Mouse (Mus musculus) kidney, postnatal 14 days (tissue): ENCODE results near the gene Lenep.

ENCODE experiments used
- DNase-seq: peaks from one replicate; pipeline ENCODE4 v3.0.0; 2022; ENCODE audit warnings: mixed read lengths

Gene Lenep

GRCm38 (mm10) chr3:89419571-89419970 lies 17.0 kb upstream of the Lenep start:
- DNase-seq, result peak; percentile 83

- peak; percentile 92 for DNase-seq
Measured at GRCm38 (mm10) chr3:89418861-89419250, 16.3 kb upstream of the Lenep start.

- peak; percentile 98 for DNase-seq
Measured at GRCm38 (mm10) chr3:89418170-89418860, 15.7 kb upstream of the Lenep start, which contains the start of the genes Cks1b and Shc1. Cks1b (minus strand) TSS chr3:89418383. Shc1 (plus strand) TSS chr3:89418443.

GRCm38 (mm10) chr3:89417840-89418169 lies 15.2 kb upstream of the Lenep start:
- no peak for DNase-seq

GRCm38 (mm10) chr3:89417131-89417530 lies 14.5 kb upstream of the Lenep start:
- no peak for DNase-seq

DNA sequence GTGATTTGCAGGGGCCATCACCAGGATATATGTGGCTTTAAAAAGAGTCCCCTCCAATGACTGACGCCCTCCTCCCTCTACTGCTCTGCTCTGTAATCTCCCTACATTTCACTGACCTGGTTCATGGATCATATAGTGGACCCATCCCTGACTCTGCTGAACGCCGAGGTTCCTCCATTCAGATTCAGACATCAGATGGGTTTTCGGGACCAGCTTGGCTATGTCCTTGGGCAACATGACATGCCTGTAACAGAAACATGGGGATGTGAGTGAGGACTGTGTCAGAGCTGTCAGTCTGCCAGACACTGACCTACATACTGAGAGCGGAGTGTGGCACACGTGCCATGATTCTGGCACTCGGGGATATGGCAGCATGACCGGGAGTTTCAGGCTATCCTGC lies 13.6 kb upstream of the Lenep start:
- DNase-seq, result no peak

DNA sequence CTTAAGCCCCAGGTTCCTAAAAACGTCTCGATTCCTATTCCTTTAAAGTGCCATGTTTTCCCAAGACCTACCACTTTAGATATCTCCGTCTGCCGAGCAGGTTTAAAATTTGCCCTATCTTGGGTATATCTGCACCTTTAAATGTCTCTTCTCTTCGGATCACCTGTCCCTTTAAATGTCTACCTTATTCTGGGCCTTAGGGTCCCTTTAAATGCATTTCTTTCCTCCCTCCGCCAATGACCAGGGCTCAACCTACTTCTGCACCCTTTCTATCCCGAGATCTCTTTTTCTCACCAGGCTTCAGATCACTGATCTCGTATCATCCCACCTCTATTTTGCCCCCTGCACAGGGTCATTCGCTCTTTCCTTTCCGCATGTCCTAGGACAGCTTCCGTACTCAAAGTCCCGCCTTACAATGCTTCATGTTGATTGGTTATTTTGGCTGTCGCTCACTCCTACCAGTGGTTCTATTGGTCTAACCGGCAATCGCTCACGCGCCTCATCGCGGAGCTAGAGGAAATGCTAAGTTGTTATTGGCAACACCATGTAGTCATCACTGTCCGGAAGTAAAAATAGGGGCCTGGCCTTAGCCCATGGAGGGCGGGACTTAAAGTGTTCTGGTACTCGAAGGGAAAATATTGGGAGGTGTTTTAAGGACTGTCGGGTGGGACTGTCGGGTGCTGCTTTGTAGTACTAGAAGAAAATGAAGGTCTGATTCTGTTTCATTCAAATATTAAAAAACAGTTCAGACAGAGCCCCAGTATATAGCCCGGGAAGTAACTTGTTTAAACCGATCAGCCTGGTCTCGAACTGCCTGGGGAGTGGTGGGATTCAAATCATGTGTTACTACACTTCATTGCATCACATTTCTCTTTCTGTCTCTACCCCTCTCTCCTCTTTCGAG lies 9.1 kb upstream of the Lenep start, which contains the start of gene Flad1:
Gene Flad1 (minus strand): TSS at position 381 of the 904 bp plus-strand sequence.
- DNase-seq, result peak; percentile 100

GRCm38 (mm10) chr3:89410864-89411263 lies 8.3 kb upstream of the Lenep start:
- no peak for DNase-seq

DNA sequence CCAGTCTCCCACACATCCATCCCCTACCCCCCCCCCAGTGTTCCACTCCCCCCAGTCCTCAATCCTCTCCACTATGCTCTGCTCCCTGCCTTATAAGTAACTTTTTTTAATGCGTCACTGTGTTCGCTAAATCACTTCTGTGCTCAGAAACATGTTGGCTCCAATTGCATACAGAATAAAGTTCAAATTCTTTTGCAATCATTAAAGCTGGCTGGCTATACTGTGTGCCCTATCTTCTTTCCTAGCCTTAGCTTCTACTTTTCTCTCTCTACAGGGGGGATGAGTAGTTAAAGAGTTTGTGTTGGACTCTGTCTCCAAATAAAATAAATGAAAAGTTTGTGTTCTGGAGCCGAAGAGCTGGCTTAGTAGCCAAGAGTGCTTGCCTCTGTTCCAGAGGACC lies 7.1 kb upstream of the Lenep start:
- DNase-seq, result no peak

DNA sequence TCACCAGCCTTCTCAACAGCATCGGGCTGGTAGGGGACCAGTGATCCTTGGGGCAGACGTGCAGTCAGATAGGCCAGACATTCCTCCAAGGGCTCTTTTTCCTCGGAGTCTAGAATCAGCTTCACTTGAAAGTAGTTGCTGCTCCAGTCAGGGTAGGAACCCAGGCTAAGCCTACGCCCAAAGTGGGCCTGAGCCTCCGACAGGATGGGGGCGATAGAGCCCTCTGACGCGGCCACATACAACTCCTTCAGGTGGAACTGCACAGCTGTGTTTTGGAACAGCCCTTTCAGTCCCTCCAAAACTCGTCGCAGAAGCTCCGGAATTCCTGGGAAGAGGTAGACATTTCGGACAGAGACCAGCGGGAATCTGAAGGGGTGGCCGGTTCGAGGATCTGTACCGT lies 5.9 kb upstream of the Lenep start:
- no peak for DNase-seq

- no peak for DNase-seq
Measured at GRCm38 (mm10) chr3:89406887-89407286, 4.3 kb upstream of the Lenep start.

GRCm38 (mm10) chr3:89401329-89401728 lies 1.3 kb downstream of the Lenep start:
- DNase-seq, result no peak

GRCm38 (mm10) chr3:89396654-89397005 lies 6.0 kb downstream of the Lenep start:
- no peak for DNase-seq

DNA sequence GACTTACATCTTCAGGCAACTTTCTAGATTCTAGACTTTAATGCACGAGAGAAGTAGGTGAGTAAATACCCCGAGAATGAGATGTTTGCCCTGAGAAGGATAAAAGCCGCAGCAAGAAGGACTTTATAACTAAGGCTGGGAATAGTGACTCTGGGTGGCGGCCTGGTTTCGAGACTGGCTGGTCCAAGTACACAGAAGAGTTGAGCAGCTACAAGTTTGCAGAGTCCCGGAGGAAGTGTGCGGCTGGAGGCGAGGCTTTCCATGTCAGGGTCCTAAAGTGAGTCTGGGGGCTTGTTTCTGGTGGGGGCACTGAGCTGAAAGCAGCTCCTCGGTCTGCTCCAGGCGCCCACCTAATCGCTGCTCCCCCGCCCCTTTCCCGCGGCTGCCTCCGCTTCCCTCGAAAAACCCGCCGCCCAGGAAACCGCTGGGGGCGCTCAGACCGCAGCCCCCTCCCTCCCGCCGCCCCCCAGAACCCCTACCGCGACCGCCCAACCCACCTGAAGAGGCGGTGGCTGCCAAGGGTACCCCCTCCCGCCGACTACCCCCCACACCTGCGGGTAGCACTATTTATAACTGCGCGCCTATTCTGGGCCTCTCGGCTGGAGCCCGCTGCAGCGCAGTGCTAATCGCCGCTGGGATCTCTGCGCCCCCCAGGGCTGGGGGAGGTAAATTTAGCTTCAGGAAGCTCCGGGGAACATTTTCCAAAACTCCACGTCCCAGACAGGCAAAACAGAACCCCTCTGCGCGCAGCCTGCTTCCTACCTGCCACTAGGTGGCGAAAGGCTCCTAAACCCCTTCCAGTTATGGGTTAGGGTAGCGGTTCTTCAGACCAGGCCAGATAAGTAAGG lies 6.6 kb downstream of the Lenep start:
- peak; percentile 80 for DNase-seq

DNA sequence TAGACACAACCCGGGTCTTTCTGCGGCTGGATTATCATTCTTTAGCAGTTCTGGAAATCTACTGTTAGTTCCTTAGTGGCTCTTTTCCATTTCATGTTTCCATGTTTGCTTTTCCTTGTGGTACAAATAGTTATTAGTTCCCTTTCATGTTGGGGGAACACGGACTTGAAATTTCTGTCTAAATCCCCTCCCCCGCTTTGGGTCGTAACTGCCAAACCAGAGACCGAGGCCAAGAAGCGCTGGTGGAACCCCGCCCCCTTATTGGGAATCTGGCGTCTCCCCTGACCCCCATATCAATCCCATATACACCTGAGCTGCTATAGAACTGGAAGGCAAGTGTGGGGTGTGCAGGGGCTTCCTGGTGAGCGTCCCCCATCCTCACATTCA lies 7.2 kb downstream of the Lenep start:
- DNase-seq, result no peak

DNA sequence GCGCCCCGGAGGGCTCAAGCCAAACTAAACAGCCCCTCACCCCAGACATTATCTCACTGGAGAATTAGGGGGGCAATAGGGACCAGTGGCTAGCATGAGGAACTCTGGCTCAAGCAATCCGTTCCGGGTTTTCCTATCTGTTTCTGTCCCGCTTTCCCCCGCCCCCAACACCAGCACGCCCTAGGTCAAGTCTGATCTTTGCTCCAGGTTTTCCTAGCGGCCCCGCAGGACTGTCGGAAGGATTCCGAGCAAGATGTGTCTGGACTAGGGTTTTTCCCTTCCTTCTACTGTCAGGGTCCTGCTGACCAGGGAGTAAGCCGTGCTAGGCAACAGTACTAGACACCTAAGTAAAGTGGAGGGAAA lies 7.7 kb downstream of the Lenep start:
- DNase-seq, result peak; percentile 93

DNA sequence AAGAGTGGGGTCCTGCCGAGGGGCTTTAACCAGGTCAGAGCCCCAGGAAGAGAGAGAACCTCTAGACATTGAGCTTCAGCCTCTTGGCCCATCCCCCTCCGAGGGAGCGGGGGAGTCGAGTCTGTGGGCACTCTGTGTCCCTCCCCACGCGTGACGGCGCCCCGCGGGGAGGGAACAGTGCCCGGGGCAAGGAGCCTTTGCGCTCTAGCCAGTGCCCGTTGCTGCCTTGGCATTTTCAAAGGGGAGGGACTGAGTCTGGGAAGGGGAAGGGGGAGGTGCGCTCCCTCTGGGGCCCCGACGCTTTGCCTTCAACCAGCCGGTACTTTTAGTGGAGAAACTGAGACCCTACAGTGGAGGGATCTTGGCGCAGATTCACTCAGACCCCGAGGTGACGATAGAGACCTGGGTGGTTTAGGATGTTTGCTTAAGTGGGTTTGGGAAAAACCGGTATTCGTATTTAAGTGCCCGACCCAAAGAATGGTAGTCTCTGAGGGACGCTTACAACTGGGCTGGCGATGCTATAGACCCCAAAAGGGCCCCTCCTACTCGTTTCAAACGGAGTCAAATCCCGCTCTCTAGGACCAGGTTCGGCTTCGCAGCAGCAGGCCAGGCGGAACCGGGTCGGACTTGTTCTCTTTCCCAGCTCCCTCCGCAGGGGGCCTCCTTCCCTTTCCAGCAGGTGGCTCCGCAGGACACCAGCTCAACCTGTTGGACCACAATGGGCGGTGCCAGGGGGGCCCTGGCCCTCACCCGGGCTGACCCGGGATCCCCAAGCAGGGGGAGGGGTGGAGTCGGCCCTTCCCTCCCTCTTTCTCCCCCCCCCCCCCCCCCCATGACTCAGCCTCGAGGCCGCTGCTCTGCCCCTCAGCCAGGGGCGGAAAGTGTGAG lies 8.3 kb downstream of the Lenep start, which contains the start of gene Zbtb7b:
Gene Zbtb7b (minus strand): TSS at position 771 of the 888 bp plus-strand sequence.
- peak; percentile 93 for DNase-seq

- peak; percentile 99 for DNase-seq
Measured at GRCm38 (mm10) chr3:89393605-89394004, 9.0 kb downstream of the Lenep start.

DNA sequence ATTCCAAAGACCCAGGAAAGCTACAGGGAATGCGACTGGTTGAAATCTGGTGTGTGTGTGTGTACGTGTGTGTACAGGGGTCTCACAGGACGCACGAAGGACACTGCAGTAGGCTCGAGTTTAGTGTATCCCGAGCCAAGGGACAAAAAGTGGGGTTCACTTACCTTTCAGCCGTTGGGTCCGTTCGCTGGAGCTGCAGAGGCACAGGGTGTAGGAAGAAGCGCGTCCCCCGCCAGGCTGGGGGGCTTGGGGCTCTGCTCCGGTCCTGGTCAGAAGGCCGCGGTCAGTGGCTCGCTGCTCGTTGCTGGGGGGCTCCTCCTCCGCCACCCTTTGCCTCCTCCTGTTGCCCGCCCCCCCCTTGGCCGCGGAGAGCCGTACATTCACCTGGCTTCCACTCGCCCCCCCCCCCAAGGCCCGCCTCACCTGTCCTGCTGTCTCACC lies 9.7 kb downstream of the Lenep start:
- DNase-seq, result peak; percentile 70

DNA sequence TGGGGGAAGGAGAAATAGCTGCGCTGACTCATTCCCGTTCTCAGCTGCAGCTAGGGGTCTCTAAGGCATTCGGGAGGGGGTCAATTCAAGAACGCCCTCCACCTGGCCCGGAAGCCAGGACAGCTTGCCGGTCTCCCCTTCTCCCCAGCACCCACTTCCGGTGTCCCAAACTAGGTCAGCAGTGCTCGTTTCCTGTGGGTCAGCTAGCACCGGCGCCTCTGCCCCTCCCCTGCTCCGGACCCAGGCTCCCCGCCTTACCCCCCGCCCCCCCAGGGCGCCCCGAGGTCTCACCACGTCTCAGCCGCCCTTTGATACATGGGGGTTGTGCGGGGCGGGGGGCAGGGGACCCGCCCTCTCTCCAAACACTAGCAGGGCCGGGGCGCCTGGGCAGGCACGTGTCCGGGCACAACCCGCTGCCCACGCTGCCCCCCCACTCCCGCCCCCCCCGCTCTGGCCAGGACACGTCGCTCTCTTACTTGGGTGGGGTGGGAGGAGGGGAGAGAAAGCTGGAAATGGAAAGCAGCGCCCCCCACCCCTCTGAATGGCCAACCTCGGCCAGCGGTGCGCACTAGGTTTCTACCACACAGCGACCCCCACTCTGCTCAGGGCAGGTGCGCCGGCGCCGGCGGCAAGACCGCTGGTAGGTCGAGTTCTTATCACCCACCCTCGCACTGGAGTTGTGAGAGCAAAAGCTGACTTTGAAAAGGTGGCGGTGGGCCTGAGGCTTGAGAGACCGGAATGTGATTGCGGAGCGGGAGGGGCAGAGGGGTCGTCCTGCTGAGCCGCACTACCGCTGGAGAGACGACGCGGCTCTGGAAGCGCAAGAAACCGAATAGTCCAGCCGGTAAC lies 10.7 kb downstream of the Lenep start:
- peak; percentile 85 for DNase-seq
